Mouse (Mus musculus) G1E (cell line): ENCODE measurements at regions not wholly inside any gene's neighbourhood (a gene's known extent, or its start where the extent isn't known, plus 50 kb on each side); places are given as distances from the start of the nearest gene placed in this dataset.

Experiments used
- ATAC-seq: 2 replicates; pipeline ENCODE4 v1.8.0; 2016; ENCODE audit warnings: mild to moderate bottlenecking; ENCODE audit not compliant: insufficient number of reproducible peaks, poor library complexity, low FRiP score, severe bottlenecking; ENCODE audit errors: extremely low read depth
- DNase-seq: peaks from one replicate; pipeline ENCODE4 v3.0.0; 2012; ENCODE audit warnings: low spot score
- H3K27me3 ChIP-seq: 2 replicates; pipeline ENCODE4 v1.6.1; 2012; ENCODE audit warnings: mild to moderate bottlenecking, low read length, inconsistent platforms; ENCODE audit not compliant: insufficient read depth
- H3K36me3 ChIP-seq: replicated peaks from 2 replicates; pipeline ENCODE3; 2012; ENCODE audit warnings: mild to moderate bottlenecking, inconsistent platforms
- H3K4me1 ChIP-seq: 2 replicates; pipeline ENCODE4 v1.6.1; 2012; ENCODE audit warnings: low read depth, low read length, inconsistent platforms, mixed read lengths; ENCODE audit not compliant: insufficient read depth
- H3K4me3 ChIP-seq: 2 replicates; pipeline ENCODE4 v1.5.1; 2012; ENCODE audit warnings: low read depth, mild to moderate bottlenecking, inconsistent platforms, low read length, moderate library complexity, mixed read lengths
- H3K9me3 ChIP-seq: replicated peaks from 2 replicates; pipeline ENCODE4 v1.6.1; 2012; ENCODE audit warnings: inconsistent platforms
- CTCF ChIP-seq: IDR thresholded peaks from 2 replicates; pipeline ENCODE4 v1.5.1; 2012; ENCODE audit warnings: low read depth, low read length, inconsistent platforms, mixed read lengths
- GATA1 ChIP-seq: IDR thresholded peaks from 2 replicates; pipeline ENCODE4 v1.6.1; 2012; ENCODE audit warnings: borderline replicate concordance, low read length, inconsistent platforms, mixed read lengths
- GATA2 ChIP-seq: IDR thresholded peaks from 2 replicates; pipeline ENCODE4 v1.6.1; 2012; ENCODE audit warnings: low read depth, low read length, inconsistent platforms, borderline replicate concordance
- POLR2AphosphoS5 ChIP-seq: IDR thresholded peaks from 2 replicates; pipeline ENCODE4 v1.6.1; 2012; ENCODE audit warnings: low read depth, low read length, inconsistent platforms; ENCODE audit not compliant: insufficient replicate concordance
- TAL1 ChIP-seq: conservative IDR thresholded peaks from 2 replicates; pipeline ENCODE4 v1.6.1; 2012; ENCODE audit warnings: low read depth, low read length, inconsistent platforms, mixed read lengths

GRCm38 (mm10) chr11:19493089-19493756 is 431.0 kb upstream of the Spred2 start:
- Histone ChIP-seq H3K9me3 (no peaks in the 10 kb centered on the region), H3K36me3 (no peaks in the 10 kb centered on the region), H3K4me3 (no peak overlapping the region), H3K4me1 (no peaks in the 10 kb centered on the region), H3K27me3 (no peaks in the 10 kb centered on the region)
- DNase-seq (no peak), ATAC-seq (no peak)
- TF ChIP-seq POLR2AphosphoS5 (no peak), GATA2 (no peak), GATA1 (no peak), TAL1 (no peak), CTCF (no peak)

GRCm38 (mm10) chr11:19521721-19522120 is 402.5 kb upstream of the Spred2 start:
- no peak for ATAC-seq
- Histone ChIP-seq H3K36me3 (no peaks in the 10 kb centered on the region), H3K4me1 (no peaks in the 10 kb centered on the region), H3K4me3 (no peak overlapping the region), H3K9me3 (no peaks in the 10 kb centered on the region), H3K27me3 (no peaks in the 10 kb centered on the region)
- no peak for DNase-seq
- TF ChIP-seq POLR2AphosphoS5: no peak
- no peak for TF ChIP-seq GATA1
- TF ChIP-seq CTCF: no peak
- no peak for TF ChIP-seq TAL1
- no peak for TF ChIP-seq GATA2

- Histone ChIP-seq H3K9me3 (no peaks in the 10 kb centered on the region), H3K27me3 (no peaks in the 10 kb centered on the region), H3K4me3 (no peak overlapping the region), H3K36me3 (no peaks in the 10 kb centered on the region), H3K4me1 (no peaks in the 10 kb centered on the region)
- TF ChIP-seq TAL1: no peak
- no peak for TF ChIP-seq GATA2
- TF ChIP-seq POLR2AphosphoS5: no peak
- no peak for TF ChIP-seq GATA1
- no peak for TF ChIP-seq CTCF
- ATAC-seq (no peak), DNase-seq (no peak)
Observed at GRCm38 (mm10) chr11:19523853-19524487, 400.2 kb upstream of the Spred2 start.

GRCm38 (mm10) chr11:19529126-19529525 is 395.0 kb upstream of the Spred2 start:
- TF ChIP-seq POLR2AphosphoS5: no peak
- no peak for TF ChIP-seq TAL1
- no peak for TF ChIP-seq GATA2
- ATAC-seq: no peak
- DNase-seq: no peak

GRCm38 (mm10) chr11:19530652-19531051 is 393.5 kb upstream of the Spred2 start:
- no peak for TF ChIP-seq GATA2
- no peak for TF ChIP-seq GATA1
- no peak for TF ChIP-seq CTCF
- no peak for TF ChIP-seq TAL1
- no peak for TF ChIP-seq POLR2AphosphoS5

More at GRCm38 (mm10) chr11:19529126-19529525, 395.0 kb upstream of the Spred2 start:
- H3K4me1 ChIP-seq: no peaks in the 10 kb centered on the region
- H3K27me3 ChIP-seq: no peaks in the 10 kb centered on the region
- H3K4me3 ChIP-seq: no peak overlapping the region
- no peaks in the 10 kb centered on the region for H3K9me3 ChIP-seq
- no peaks in the 10 kb centered on the region for H3K36me3 ChIP-seq

GRCm38 (mm10) chr11:19531255-19532003 is 392.7 kb upstream of the Spred2 start:
- DNase-seq (no peak), ATAC-seq (no peak)
- H3K27me3 ChIP-seq: no peaks in the 10 kb centered on the region
- no peak overlapping the region for H3K4me3 ChIP-seq
- no peaks in the 10 kb centered on the region for H3K36me3 ChIP-seq
- H3K4me1 ChIP-seq: no peaks in the 10 kb centered on the region
- no peaks in the 10 kb centered on the region for H3K9me3 ChIP-seq
- no peak for TF ChIP-seq CTCF
- TF ChIP-seq POLR2AphosphoS5: no peak
- TF ChIP-seq GATA1: no peak
- TF ChIP-seq GATA2: no peak
- TF ChIP-seq TAL1: no peak

More at GRCm38 (mm10) chr11:19530652-19531051, 393.5 kb upstream of the Spred2 start:
- Histone ChIP-seq H3K36me3 (no peaks in the 10 kb centered on the region), H3K4me3 (no peak overlapping the region), H3K27me3 (no peaks in the 10 kb centered on the region), H3K4me1 (no peaks in the 10 kb centered on the region), H3K9me3 (no peaks in the 10 kb centered on the region)
- no peak for ATAC-seq
- no peak for DNase-seq
